Mouse (Mus musculus) limb, embryonic 12.5 days (tissue): ENCODE data around the gene Gm45713. TPM values are rescaled to one million over a fixed set of nuclear protein-coding genes. Genes with fewer than 3 reads are reported as not detected.
"Not testable (repeated sequence)": the region's sequence is repeated elsewhere in the genome, so short reads cannot be mapped to it uniquely, and the experiment has no call there.

Experiments
- ATAC-seq: fragments of 200-750 bp; cut with Nextera tagmentation; 2 replicates; pipeline ENCODE4 v1.8.0; 2017; ENCODE audit warnings: low read depth, moderate TSS enrichment; ENCODE audit not compliant: insufficient number of reproducible peaks, insufficient read depth, low FRiP score, low TSS enrichment
- H3K27ac ChIP-seq: fragments of 300-500 bp; sonication (generic); 2 replicates; pipeline ENCODE4 v1.5.1; 2016; ENCODE audit warnings: mild to moderate bottlenecking, moderate library complexity
- H3K27me3 ChIP-seq: fragments of 300-500 bp; sonication (generic); 2 replicates; pipeline ENCODE4 v1.6.1; 2016; ENCODE audit warnings: mild to moderate bottlenecking, moderate library complexity
- H3K36me3 ChIP-seq: fragments of 300-500 bp; sonication (generic); 2 replicates; pipeline ENCODE4 v1.6.1; 2016; ENCODE audit warnings: mild to moderate bottlenecking, moderate library complexity
- H3K4me1 ChIP-seq: fragments of 300-500 bp; sonication (generic); replicated peaks from 2 replicates; pipeline ENCODE4 v1.6.1; 2016
- H3K4me2 ChIP-seq: fragments of 300-500 bp; sonication (generic); 2 replicates; pipeline ENCODE4 v1.6.1; 2016; ENCODE audit warnings: mild to moderate bottlenecking, moderate library complexity
- H3K4me3 ChIP-seq: fragments of 300-500 bp; sonication (generic); replicated peaks from 2 replicates; pipeline ENCODE4 v1.5.1; 2016; ENCODE audit warnings: mild to moderate bottlenecking
- H3K9ac ChIP-seq: fragments of 300-500 bp; sonication (generic); replicated peaks from 2 replicates; pipeline ENCODE4 v1.6.1; 2016; ENCODE audit warnings: mild to moderate bottlenecking, moderate library complexity
- H3K9me3 ChIP-seq: fragments of 300-500 bp; sonication (generic); 2 replicates; pipeline ENCODE4 v1.6.1; 2016; ENCODE audit warnings: mild to moderate bottlenecking, moderate library complexity
- WGBS: fragments of 180-500 bp; shearing (Covaris S2); methylation state at CpG from one replicate; pipeline ENCODE4 v1.1.7; 2016; 5-methylcytosine and 5-hydroxymethylcytosine counted together
- polyA plus RNA-seq: library from polyadenylated mRNA; unstranded; fragments of >200 nt; fragmentation: Nextera tagmentation; extraction: Ambion mirVana; gene quantifications from 2 replicates; pipeline ENCODE4 v1.2.1, GENCODE M21; 2016

Gene Gm45713
- polyA plus RNA-seq, 1 experiment from 2014 or later, result not detected

DNA sequence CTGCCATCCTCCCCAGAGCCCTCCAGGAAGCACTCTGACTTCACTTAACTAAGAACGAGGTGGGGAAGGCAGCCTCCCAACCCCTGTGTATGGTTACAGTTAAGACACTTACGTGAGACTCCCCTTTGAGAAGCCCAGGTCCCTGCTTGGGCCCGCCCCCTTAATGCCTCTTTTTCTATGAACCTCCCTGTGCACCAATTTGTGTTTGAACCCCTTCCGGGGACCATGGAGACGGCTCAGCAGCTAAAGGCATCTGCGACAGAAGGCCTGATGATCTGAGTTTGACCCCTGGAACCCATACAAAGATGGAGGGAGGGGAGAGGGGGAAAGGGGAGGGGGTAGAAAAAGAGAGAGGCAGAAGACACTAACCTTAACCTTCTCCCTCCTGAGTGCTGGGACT, 29.6 kb downstream of the Gm45713 start:
- no peaks in the 10 kb centered on the region for H3K27me3 ChIP-seq
- ATAC-seq, result no peak
- WGBS, result 53% methylated on average over 6 of the region's 6 CpGs
- peaks cover 17% of the 10 kb centered on the region for H3K4me1 ChIP-seq
- no peak overlapping the region for H3K4me3 ChIP-seq
- no peak overlapping the region for H3K4me2 ChIP-seq
- H3K9ac ChIP-seq, result no peak overlapping the region
- 0 out of 2 replicates have a peak overlapping the region, but pooled peaks have one; percentile 35 for H3K27ac ChIP-seq
- no peaks in the 10 kb centered on the region for H3K9me3 ChIP-seq
- no peaks in the 10 kb centered on the region for H3K36me3 ChIP-seq

DNA sequence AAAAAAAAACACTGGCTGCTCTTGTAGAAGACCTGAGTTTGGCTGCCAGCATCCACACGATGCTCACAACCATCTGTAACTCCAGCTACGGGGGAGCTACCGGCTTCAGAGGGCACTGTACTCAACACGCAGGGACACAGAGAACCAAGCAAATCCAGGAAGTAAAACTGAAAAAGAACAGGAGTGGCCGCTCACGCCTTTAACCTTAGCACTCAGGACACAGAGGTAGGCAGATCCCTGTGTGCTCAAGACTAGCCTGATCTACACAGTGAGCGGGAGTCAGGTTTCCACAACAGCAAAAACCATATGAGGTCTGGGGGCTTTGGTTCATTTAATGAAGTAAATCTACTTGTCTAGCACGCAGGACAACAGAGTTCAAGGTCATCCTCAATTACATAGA, 30.5 kb downstream of the Gm45713 start:
- no peaks in the 10 kb centered on the region for H3K36me3 ChIP-seq
- peaks cover 17% of the 10 kb centered on the region for H3K4me1 ChIP-seq
- 75% methylated on average over 8 of the region's 8 CpGs for WGBS
- no peak overlapping the region for H3K27ac ChIP-seq
- no peak overlapping the region for H3K4me2 ChIP-seq
- no peak for ATAC-seq
- no peaks in the 10 kb centered on the region for H3K9me3 ChIP-seq
- no peak overlapping the region for H3K9ac ChIP-seq
- no peak overlapping the region for H3K4me3 ChIP-seq
- H3K27me3 ChIP-seq, result no peaks in the 10 kb centered on the region

DNA sequence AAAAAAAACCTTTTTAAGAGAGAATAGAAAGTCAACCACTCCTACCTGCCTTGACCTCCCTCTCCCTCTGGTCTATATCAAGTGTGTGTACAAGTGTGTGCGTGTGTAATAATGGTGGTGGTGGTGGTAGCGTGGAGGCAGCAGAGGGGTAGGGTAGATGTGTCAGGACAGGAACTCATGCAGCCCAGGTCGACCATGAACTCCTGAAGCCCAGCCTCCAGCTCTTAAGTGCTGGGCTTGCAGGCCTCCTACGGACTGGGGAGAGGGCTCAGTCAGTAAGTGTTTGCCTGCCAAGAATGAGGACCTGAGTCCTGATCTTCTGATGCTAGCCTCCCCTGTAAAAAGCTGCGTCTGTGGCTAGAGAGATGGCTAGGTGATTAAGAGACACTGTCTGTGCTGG, 31.1 kb downstream of the Gm45713 start:
- H3K4me3 ChIP-seq, result no peak overlapping the region
- WGBS, result 81% methylated on average over 5 of the region's 5 CpGs
- H3K4me1 ChIP-seq, result peaks cover 17% of the 10 kb centered on the region
- ATAC-seq, result no peak
- no peak overlapping the region for H3K4me2 ChIP-seq
- H3K36me3 ChIP-seq, result no peaks in the 10 kb centered on the region
- no peaks in the 10 kb centered on the region for H3K9me3 ChIP-seq
- no peak overlapping the region for H3K9ac ChIP-seq
- no peak overlapping the region for H3K27ac ChIP-seq
- no peaks in the 10 kb centered on the region for H3K27me3 ChIP-seq

DNA sequence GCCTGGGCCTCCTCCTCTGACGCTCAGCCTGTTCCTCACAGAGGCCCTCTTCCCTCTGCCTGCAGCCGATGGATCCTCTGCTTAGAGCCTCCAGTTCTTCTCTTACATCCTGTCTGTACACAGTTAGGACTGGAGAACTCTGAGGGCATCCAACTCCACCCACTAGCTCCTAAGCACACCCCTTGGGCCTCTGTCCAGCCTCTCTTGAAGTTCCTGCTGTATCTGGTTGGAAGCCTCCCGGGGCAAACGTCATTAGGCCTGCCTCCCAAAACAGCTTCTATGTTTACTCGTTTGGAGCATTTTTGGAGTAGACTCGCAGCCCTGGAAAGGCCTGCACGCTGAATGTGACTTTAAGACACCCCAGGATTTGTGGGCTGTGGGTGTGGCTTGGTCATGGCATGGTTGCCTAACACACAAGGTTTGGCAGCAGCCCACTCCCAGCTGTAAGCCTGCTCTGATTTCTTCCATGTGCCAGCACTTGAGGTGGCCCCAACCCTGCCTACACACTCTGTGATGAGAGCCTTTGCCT, 32.3 kb downstream of the Gm45713 start, which contains the start of gene Fcgrt:
TSS of gene Fcgrt (minus strand) at position 200 of the 529 bp plus-strand sequence.
- H3K9ac ChIP-seq, result peak within 1 kb of the TSS; percentile 50

DNA sequence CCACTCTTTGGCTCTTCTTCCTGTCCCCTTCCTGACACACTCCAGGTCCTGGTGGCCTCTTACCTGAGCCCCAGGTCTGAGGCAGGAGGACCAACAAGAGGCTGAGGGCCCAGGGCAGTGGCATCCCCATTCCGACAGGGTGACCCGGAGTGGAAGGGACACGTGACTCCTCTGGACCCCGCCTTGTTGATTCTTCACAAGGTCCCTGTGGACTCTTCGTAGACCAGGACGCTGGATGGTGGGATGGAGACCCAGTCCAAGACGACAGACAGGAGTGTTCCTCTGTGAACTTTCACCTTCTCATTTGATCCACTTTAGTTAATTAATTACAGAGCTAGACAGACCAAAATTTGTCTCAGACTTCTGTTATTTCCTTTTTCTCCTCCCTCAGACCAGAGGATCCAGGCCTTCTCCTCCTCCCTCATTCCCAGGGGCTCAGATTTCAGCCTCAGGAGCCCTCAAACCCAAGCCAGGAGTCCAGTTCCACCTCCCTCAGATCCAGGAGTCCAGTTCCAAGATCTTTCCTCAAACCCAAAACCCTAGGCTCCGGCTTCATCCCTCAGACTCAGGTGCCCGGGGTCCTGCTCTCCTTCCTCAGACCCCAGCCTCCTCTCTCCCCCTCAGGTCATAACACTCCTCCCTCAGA, 33.0 kb downstream of the Gm45713 start:
- Histone ChIP-seq H3K9me3 (no peaks in the 10 kb centered on the region), H3K4me3 (peak overlapping the region; percentile 6; the same call in 1 of the 2 replicates), H3K27ac (peak overlapping the region; percentile 89), H3K4me2 (peak overlapping the region; percentile 44), H3K4me1 (peaks cover 17% of the 10 kb centered on the region), H3K9ac (peak overlapping the region; percentile 50; the same call in 1 of the 2 replicates), H3K27me3 (no peaks in the 10 kb centered on the region), H3K36me3 (no peaks in the 10 kb centered on the region)
- no peak for ATAC-seq
- WGBS, result 68% methylated on average over 9 of the region's 9 CpGs

More for the DNA sequence above, 32.3 kb downstream of the Gm45713 start, which contains the start of gene Fcgrt:
- no peaks in the 10 kb centered on the region for H3K36me3 ChIP-seq
- H3K9me3 ChIP-seq, result no peaks in the 10 kb centered on the region
- peak within 1 kb of the TSS; percentile 89 for H3K27ac ChIP-seq
- peaks cover 17% of the 10 kb centered on the region for H3K4me1 ChIP-seq
- H3K4me2 ChIP-seq, result peak within 1 kb of the TSS; percentile 44
- ATAC-seq, result peak; percentile 75
- no peaks in the 10 kb centered on the region for H3K27me3 ChIP-seq
- 51% methylated on average over 7 of the region's 7 CpGs for WGBS
- H3K4me3 ChIP-seq, result peak within 1 kb of the TSS; percentile 6; the same call in 1 of the 2 replicates

DNA sequence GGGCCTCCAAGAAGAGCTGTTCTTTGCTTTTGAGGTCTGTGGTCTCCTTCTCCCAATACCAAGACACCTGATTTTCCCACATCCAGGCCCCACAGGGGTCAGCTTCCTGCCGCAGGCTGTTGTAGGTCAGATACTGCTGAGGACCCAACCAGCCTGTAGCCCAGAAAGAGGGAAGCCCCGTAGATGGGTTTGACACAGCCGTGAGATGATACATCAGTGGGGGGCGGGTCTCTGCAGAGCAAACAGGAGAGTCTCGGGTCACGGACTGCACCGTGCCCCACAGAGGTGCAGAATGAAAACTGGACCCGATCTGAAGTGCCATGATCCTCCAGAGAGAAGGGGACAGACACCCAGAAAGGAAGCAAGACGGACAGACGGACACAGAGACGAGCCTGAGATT, 33.6 kb downstream of the Gm45713 start:
- Histone ChIP-seq H3K9me3 (no peaks in the 10 kb centered on the region), H3K4me2 (no peak overlapping the region), H3K9ac (no peak overlapping the region), H3K36me3 (no peaks in the 10 kb centered on the region), H3K27ac (no peak overlapping the region), H3K4me1 (peaks cover 17% of the 10 kb centered on the region), H3K4me3 (no peak overlapping the region), H3K27me3 (no peaks in the 10 kb centered on the region)
- WGBS, result 86% methylated on average over 11 of the region's 11 CpGs
- no peak for ATAC-seq

DNA sequence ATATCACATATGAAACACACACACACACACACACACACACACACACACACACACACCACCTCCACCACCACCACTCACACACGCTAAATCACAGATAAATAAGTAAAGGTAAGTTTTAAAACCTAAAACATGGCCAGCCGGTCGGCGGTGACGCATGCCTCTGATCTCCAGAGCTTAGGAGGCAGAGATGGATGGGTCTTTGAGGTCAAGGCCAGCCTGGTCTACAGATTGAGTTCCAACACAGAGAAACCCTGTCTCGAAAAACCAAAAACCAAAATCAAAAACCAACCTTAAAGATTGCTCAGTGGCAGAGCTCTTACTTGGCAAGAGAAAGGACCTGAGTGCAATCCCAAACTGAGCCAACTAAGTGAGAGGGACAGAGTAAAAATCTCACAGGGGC, 36.0 kb downstream of the Gm45713 start:
- WGBS, result 83% methylated on average over 6 of the region's 6 CpGs
- no peak overlapping the region for H3K9ac ChIP-seq
- H3K4me2 ChIP-seq, result no peak overlapping the region
- H3K4me3 ChIP-seq, result no peak overlapping the region
- no peak overlapping the region for H3K27ac ChIP-seq
- H3K4me1 ChIP-seq, result peaks cover 17% of the 10 kb centered on the region
- ATAC-seq, result no peak
- H3K36me3 ChIP-seq, result no peaks in the 10 kb centered on the region
- H3K27me3 ChIP-seq, result no peaks in the 10 kb centered on the region
- H3K9me3 ChIP-seq, result no peaks in the 10 kb centered on the region

DNA sequence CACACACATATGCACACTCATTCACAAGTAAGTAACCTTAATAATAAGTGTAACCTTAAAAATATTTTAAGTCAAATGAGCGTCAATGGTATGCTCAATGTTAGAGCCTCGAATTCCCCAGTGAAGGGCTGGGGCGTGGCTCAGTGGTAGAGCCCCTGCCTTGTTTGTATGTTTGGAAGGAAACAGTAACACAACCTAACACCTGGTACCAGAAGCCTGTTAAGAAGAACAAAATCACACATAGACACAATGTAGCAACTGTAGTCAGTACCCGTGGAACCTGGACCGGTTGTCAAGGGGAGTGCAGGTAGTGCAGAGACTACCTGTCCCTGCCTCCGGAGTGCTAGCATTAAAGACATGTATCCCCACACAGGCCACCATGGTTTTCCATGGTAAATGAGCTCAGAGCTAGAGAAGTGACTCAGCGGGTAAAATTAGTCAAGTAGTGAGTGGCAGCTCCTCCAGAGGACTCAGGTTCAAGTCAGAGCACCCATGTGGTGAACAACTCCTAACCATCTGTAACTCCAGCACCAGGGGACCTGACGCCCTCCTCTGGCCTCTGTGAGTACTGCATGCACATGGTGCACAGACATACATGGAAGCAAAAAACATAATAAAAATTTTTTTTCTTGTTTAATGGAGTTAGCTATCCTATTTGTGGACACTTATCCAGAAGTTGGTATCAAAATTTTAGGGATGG, 37.3 kb downstream of the Gm45713 start:
- Histone ChIP-seq H3K9ac (no peak overlapping the region), H3K27me3 (no peaks in the 10 kb centered on the region), H3K4me3 (no peak overlapping the region), H3K36me3 (no peaks in the 10 kb centered on the region), H3K4me2 (no peak overlapping the region), H3K9me3 (no peaks in the 10 kb centered on the region), H3K27ac (no peak overlapping the region), H3K4me1 (peaks cover 22% of the 10 kb centered on the region)
- 92% methylated on average over 8 of the region's 8 CpGs for WGBS
- no peak for ATAC-seq

DNA sequence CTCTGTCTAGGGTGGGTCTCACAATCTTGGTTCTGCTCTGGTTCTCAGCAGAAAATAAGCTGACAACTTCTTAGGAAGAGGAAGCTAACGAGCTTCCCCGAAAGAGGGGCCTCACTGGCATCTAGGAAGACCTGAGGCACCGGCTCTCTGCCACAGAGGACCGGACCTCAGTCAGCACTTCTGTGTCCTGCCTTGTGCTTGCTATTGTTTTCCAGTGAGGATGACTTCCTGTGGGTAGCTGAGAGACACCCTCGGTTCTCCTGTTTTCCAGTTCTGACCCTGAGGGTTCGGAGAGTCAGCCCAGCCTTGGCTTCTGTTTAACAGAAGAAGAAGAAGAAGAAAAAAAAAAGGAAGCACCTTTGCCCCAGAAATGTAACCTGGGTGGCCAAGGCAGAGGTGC, 38.6 kb downstream of the Gm45713 start:
- no peak overlapping the region for H3K4me3 ChIP-seq
- no peak overlapping the region for H3K27ac ChIP-seq
- no peak for ATAC-seq
- 60% methylated on average over 6 of the region's 6 CpGs for WGBS
- H3K4me2 ChIP-seq, result no peak overlapping the region
- no peak overlapping the region for H3K9ac ChIP-seq
- no peaks in the 10 kb centered on the region for H3K27me3 ChIP-seq
- H3K4me1 ChIP-seq, result peaks cover 21% of the 10 kb centered on the region
- no peaks in the 10 kb centered on the region for H3K9me3 ChIP-seq
- no peaks in the 10 kb centered on the region for H3K36me3 ChIP-seq

DNA sequence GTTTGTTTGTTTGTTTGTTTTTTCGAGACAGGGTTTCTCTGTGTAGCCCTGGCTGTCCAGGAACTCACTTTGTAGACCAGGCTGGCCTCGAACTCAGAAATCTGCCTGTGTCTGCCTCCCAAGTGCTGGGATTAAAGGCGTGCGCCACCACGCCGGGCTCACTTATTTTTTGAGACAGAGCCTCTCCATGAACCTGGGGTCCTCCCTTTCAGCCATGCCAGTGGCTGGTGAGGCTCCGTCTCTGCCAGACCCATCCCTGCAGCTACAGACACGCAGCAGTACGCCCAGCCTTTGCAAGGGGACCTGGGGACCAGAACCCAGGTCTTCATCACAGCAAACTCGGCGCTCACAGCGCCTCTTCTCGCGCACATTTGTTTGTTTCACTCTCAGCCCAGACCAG, 40.1 kb downstream of the Gm45713 start:
- H3K4me3 ChIP-seq, H3K4me2 ChIP-seq, H3K36me3 ChIP-seq, H3K27ac ChIP-seq, H3K27me3 ChIP-seq, ATAC-seq, H3K9me3 ChIP-seq, H3K9ac ChIP-seq: not testable (repeated sequence)
- 95% methylated on average over 14 of the region's 14 CpGs for WGBS
- peaks cover 26% of the 10 kb centered on the region for H3K4me1 ChIP-seq

DNA sequence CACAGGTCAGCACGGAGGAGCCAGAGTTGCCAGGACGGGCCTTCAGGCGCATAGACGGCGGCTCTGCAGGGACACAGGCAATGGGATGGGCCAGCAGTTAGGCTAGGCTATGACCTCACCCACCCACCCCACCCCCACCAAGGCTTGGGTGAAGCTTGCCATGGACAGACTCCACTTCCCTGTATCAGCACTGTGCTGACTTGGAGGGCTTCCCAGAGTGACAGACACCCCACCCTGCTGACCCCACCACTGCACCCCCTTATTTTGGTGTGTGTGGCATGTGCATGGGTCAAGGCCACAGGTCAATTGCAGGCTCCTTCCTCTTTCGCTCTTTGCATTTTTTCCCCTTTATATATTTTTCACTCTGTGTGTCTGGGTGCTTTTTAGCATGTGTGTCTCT, 40.7 kb downstream of the Gm45713 start:
- WGBS, result 64% methylated on average over 6 of the region's 6 CpGs

More for the DNA sequence above, 40.7 kb downstream of the Gm45713 start:
- ATAC-seq, result no peak
- Histone ChIP-seq H3K9me3 (no peaks in the 10 kb centered on the region), H3K4me2 (no peak overlapping the region), H3K27ac (no peak overlapping the region), H3K4me3 (no peak overlapping the region), H3K4me1 (peaks cover 31% of the 10 kb centered on the region), H3K9ac (no peak overlapping the region), H3K27me3 (no peaks in the 10 kb centered on the region), H3K36me3 (no peaks in the 10 kb centered on the region)
